Mouse (Mus musculus) mesoderm, embryonic 11.5 days (tissue): ENCODE measurements at regions not wholly inside any gene's neighbourhood (a gene's known extent, or its start where the extent isn't known, plus 50 kb on each side); places are given as distances from the start of the nearest gene placed in this dataset.

Experiments
- DNase-seq: peaks from one replicate; pipeline ENCODE4 v3.0.0-alpha.2; 2012; ENCODE audit warnings: low read depth, low spot score

GRCm38 (mm10) chrX:50504047-50504446, 75.7 kb upstream of the Olfr1324 start:
- DNase-seq, result no peak

GRCm38 (mm10) chrX:50501181-50501580, 72.9 kb upstream of the Olfr1324 start:
- DNase-seq, result no peak

GRCm38 (mm10) chrX:50490477-50490967, 62.2 kb upstream of the Olfr1324 start:
- DNase-seq, result peak; percentile 23
